Mouse (Mus musculus) kidney, postnatal 14 days (tissue): ENCODE results near the gene Sds.

Source experiments
- DNase-seq: peaks from one replicate; pipeline ENCODE4 v3.0.0; 2022; ENCODE audit warnings: mixed read lengths

Gene Sds

GRCm38 (mm10) chr5:120476296-120476695 is at the start of gene Sds:
TSS of gene Sds (plus strand) at chr5:120476526.
- DNase-seq = no peak

DNA sequence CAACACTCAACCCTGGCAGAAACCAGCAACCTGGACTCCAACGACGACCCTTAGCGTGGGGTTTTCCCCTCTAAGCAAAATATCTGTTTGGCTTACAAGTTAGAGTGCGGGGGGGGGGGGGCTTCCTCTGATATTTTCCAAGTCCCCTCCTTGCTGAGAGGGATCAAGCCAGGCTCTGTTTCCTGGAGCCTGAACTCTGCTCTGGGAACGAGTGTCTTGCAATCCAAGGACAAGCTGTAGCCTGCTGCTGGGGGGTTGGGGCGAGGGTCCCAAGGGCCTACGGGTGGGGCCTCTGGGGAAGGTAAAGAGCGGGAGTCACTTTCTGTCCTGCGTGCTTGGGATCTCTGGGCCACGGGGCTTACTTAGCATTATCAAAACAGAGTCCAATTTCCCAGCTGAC is 49.8 kb upstream of the Sds start:
- no peak for DNase-seq

GRCm38 (mm10) chr5:120427451-120427938 is 48.8 kb upstream of the Sds start:
- no peak for DNase-seq

- DNase-seq = no peak
Measured at GRCm38 (mm10) chr5:120428189-120428838, 48.0 kb upstream of the Sds start.

GRCm38 (mm10) chr5:120428990-120429389 is 47.3 kb upstream of the Sds start:
- no peak for DNase-seq

GRCm38 (mm10) chr5:120429692-120430091 is 46.6 kb upstream of the Sds start:
- no peak for DNase-seq

GRCm38 (mm10) chr5:120431001-120431583 is 45.2 kb upstream of the Sds start:
- DNase-seq = no peak

DNA sequence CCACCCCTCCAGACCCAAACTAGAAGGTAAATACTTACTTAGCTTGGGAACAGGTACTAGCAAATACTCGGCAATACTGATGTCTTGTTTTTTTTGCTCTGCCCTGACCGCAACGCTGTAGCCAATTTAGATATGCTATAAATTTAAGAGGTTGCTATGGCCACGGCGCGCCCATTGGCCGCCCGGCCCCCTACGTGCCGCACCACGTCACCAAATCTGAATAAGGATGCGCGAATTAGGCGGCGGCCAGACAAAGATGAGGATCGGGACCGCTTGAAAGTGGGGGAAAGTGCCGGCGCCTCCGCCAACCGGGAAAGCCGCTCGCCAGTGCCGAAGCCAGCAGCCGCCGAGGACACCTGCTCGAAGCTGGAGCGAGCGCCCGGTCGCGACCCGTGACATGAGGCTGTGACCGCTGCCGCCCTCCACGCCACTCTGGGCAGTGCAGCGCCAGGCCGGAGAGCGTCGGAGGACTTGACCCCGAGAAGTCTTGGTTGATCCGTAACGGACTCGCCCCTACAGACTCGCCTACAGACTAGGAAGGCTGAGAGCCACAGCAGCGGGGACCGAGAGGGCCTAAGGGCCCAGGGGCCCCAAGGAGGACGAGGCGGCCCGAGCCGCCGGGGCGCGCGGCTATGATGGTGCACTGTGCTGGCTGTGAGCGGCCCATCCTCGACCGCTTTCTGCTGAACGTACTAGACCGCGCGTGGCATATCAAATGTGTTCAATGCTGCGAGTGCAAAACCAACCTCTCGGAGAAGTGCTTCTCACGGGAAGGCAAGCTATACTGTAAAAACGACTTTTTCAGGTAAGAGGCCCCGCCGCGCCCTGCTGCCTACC is 44.5 kb upstream of the Sds start, which contains the start of gene Lhx5:
Gene Lhx5, plus strand, starts transcription at position 51 of the 837 bp plus-strand sequence.
- no peak for DNase-seq

DNA sequence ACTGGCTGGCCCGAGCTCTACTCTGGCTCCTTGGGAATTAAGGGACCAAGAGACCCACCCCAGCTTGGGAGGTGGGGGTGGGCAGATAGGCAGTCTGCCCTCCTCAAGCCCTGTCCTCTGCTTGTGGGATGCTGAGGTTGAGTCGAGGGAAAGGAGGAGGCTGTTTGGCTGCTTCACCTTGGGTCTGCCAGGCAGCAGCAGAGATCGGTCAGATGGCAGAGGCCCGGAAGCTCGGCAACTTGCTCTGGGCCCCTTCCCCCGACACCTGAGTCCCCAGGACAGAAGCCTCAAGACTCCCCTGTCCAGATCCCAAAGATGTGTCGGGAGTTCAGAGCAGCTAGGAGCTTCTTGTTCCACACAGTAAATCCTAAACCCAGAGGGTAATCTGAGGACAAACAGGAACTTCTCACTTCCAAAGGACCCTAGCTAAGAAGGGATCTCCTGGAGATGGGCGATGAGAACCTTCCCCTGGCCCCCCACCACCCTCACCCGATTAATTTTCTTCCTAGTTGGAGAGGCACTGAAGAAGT is 43.8 kb upstream of the Sds start:
- no peak for DNase-seq

DNA sequence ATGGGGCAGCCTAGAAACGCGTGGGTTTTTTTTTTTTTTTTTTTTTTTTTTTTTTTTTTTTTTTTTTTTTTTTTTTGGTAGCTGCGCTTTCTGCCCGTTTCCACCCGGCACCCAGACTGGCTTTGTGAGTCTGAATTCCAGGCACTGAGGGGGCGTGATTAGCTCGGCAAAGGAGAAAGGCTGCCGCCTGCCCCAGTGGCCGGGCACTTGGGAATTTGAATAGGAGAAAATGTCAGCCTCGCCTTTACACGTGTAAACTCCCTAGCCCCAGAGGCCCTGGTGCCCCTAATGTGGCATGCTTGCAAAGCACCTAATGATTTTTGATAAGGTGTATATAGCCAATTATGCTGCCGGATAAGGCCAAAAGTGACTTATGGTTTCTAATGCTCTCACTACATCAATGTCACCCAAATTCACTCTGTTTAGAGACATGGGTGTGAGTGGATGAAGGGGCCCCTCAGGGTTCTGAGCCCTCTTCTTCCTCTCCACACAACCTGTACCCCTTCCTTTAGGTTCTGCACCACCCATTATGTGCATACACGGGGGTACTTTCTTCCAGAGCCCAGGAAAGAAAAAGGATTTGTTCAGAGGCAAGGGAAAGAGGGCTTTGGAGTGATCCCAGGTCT is 43.1 kb upstream of the Sds start:
- no peak for DNase-seq

DNA sequence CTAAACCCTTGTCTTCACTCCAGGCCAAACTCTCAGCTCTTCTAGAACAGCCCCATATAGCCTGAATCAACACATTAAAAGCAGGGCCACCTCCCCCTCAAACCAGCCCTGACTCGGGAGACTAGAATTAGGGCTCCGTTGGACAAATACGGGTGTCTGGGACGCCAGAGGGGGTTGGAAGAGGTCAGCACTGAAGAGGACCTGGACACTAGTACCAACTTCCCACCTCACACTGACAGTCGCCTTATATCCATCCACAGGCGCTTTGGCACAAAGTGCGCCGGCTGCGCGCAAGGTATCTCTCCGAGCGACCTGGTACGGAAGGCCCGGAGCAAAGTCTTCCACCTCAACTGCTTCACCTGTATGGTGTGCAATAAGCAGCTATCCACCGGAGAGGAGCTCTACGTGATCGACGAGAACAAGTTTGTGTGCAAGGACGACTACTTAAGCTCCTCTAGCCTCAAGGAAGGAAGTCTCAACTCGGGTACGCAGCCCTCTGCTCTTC is 42.0 kb upstream of the Sds start:
- no peak for DNase-seq

GRCm38 (mm10) chr5:120435006-120435681 is 41.2 kb upstream of the Sds start:
- no peak for DNase-seq

DNA sequence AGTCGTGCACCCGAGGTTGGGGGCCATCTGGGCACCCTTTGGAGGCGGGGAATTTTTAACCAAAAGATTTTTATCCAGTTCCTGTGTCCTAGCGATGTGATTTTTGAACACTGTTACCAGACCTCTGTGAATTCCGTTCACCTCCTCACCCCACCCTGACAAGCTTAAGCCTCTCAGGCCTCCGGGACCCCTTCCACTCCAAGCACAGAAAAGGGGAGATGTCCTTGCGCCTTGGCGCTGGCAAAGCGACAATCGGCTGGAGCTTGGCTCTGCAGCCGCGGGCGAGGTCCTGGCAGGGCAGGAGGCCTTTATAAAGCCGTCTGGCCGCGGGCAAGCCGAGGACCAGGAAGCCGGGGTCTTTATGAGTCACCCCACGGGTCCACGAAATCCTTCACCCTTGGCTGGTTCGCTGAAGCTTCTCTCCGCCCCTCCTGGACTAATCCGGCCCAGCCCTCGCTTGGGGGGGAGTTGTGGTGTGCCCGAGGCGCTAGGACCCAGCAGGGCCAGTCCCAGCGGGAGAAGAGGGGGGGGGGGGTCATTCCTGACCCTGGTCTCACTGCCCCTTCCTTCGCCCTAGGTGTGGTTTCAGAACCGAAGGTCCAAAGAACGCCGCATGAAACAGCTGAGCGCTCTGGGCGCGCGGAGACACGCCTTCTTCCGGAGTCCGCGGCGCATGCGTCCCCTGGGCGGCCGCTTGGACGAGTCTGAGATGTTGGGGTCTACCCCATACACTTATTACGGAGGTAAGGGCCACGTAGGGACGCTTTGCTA is 40.4 kb upstream of the Sds start:
- DNase-seq = no peak

GRCm38 (mm10) chr5:120436885-120437495 is 39.3 kb upstream of the Sds start:
- no peak for DNase-seq

GRCm38 (mm10) chr5:120437539-120437938 is 38.8 kb upstream of the Sds start:
- no peak for DNase-seq

DNA sequence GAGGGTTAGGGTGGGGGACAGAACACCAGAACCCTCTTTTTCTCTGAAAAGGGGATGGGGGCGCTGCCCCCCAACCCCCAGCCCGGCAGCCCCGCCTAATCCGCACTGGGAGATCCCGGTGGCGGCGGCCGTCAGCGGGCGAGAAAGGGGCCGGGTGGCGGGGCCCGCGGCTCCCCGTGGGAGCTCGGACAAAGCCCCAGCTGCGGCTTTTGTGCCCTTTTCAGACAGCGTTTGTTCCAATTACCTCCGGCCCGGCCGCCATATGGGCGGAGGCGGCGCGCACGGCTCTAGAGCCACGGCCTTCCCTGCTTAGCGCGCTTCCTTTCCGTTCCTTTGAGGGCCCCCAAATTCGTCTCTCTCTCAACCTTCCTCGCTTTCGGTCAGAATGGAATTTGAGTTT is 38.3 kb upstream of the Sds start:
- no peak for DNase-seq

DNA sequence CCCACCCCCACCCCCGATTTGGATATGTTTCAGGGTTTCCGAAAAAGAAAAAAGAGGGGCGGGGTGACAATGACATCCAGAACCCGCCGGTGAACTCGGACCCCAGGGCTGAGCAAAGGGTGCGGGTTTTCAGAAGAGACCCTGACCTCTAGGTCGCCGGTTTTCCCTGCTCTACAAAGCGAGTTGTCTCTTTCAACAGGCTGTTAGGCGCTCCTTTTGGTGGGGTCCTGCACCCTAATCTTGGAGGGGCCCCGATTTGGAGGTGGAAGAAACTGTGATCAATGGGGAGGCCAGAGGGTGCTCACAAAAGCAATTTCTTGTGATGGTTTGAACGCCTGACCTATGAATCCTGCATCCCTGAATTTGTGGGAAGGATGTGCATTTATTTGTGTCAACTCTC is 37.9 kb upstream of the Sds start:
- DNase-seq = no peak

- DNase-seq = no peak
Measured at GRCm38 (mm10) chr5:120438991-120439710, 37.2 kb upstream of the Sds start.

DNA sequence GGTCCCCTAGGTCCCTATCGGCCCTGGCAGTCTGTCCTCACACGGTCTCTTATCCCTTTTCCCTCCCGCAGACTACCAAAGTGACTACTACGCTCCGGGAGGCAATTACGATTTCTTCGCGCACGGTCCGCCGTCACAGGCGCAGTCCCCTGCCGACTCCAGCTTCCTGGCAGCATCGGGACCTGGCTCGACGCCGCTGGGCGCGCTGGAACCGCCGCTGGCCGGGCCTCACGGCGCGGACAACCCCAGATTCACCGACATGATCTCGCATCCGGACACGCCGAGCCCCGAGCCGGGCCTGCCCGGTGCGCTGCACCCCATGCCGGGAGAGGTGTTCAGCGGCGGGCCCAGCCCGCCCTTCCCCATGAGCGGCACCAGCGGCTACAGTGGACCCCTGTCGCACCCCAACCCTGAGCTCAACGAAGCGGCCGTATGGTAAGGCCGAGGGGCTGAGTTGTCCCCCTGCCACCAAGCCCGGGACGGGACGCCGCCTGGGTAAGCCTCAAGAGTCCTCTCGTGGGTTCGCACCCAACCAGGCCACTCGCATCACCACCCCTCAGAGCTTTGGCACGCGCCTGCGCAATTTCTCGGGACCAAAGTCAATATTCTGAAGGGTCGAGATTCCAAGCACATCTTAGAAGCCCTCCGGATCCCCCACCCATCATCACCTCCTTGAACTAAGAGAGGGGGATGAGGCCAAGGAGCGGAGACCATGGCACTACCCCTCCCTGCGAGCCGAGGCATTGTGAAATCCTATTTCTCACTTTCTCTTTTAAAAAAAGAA is 36.2 kb upstream of the Sds start:
- DNase-seq = no peak
